Mouse (Mus musculus): ENCODE data around the gene Gpr3.

The Gpr3 gene

GRCm38 (mm10) chr4:133199743-133200142 is 12.6 kb downstream of the Gpr3 start:
- no peak for DNase-seq (ENCODE audit: low read depth in 1 of 2, low spot score in 2 of 2)

- DNase-seq (ENCODE audit: low read depth in 1 of 2, low spot score in 2 of 2): no peak
Measured at GRCm38 (mm10) chr4:133198337-133199180, 13.8 kb downstream of the Gpr3 start.

- DNase-seq (ENCODE audit: low read depth in 1 of 2, low spot score in 2 of 2): no peak
Measured at GRCm38 (mm10) chr4:133197801-133198286, 14.5 kb downstream of the Gpr3 start.

GRCm38 (mm10) chr4:133197355-133197754 is 15.0 kb downstream of the Gpr3 start:
- DNase-seq (ENCODE audit: low read depth in 1 of 2, low spot score in 2 of 2): no peak

GRCm38 (mm10) chr4:133196852-133197251 is 15.5 kb downstream of the Gpr3 start:
- DNase-seq (ENCODE audit: low read depth in 1 of 2, low spot score in 2 of 2): no peak

GRCm38 (mm10) chr4:133196136-133196535 is 16.2 kb downstream of the Gpr3 start:
- DNase-seq (ENCODE audit: low read depth in 1 of 2, low spot score in 2 of 2): no peak

GRCm38 (mm10) chr4:133195014-133195413 is 17.3 kb downstream of the Gpr3 start:
- no peak for DNase-seq (ENCODE audit: low read depth in 1 of 2, low spot score in 2 of 2)

GRCm38 (mm10) chr4:133194482-133194881 is 17.9 kb downstream of the Gpr3 start:
- no peak for DNase-seq (ENCODE audit: low read depth in 1 of 2, low spot score in 2 of 2)

GRCm38 (mm10) chr4:133189396-133189795 is 22.9 kb downstream of the Gpr3 start:
- no peak for DNase-seq (ENCODE audit: low read depth in 1 of 2, low spot score in 2 of 2)

- DNase-seq (ENCODE audit: low read depth in 1 of 2, low spot score in 2 of 2): no peak
Measured at GRCm38 (mm10) chr4:133186856-133187255, 25.5 kb downstream of the Gpr3 start.

GRCm38 (mm10) chr4:133185893-133186292 is 26.4 kb downstream of the Gpr3 start:
- no peak for DNase-seq (ENCODE audit: low read depth in 1 of 2, low spot score in 2 of 2)

GRCm38 (mm10) chr4:133184898-133185665 is 27.3 kb downstream of the Gpr3 start:
- no peak for DNase-seq (ENCODE audit: low read depth in 1 of 2, low spot score in 2 of 2)

GRCm38 (mm10) chr4:133184031-133184897 is 28.1 kb downstream of the Gpr3 start:
- no peak for DNase-seq (ENCODE audit: low read depth in 1 of 2, low spot score in 2 of 2)

- no peak for DNase-seq (ENCODE audit: low read depth in 1 of 2, low spot score in 2 of 2)
Measured at GRCm38 (mm10) chr4:133182439-133183033, 29.8 kb downstream of the Gpr3 start.

GRCm38 (mm10) chr4:133179258-133179657 is 33.1 kb downstream of the Gpr3 start:
- no peak for DNase-seq (ENCODE audit: low read depth in 1 of 2, low spot score in 2 of 2)

- no peak for DNase-seq (ENCODE audit: low read depth in 1 of 2, low spot score in 2 of 2)
Measured at GRCm38 (mm10) chr4:133178305-133178704, 34.0 kb downstream of the Gpr3 start.

- DNase-seq (ENCODE audit: low read depth in 1 of 2, low spot score in 2 of 2): no peak
Measured at GRCm38 (mm10) chr4:133176761-133177403, 35.5 kb downstream of the Gpr3 start.

- DNase-seq (ENCODE audit: low read depth in 1 of 2, low spot score in 2 of 2): no peak
Measured at GRCm38 (mm10) chr4:133175998-133176760, 36.2 kb downstream of the Gpr3 start.

- DNase-seq (ENCODE audit: low read depth in 1 of 2, low spot score in 2 of 2): no peak
Measured at GRCm38 (mm10) chr4:133175274-133175673, 37.1 kb downstream of the Gpr3 start.

Data from monocyte, adult 2 months (primary cell).